Mouse (Mus musculus) ES-E14 (cell line): ENCODE results near the gene Rb1. TPM values are rescaled to one million over a fixed set of nuclear protein-coding genes. Genes with fewer than 3 reads are reported as not detected.

ENCODE experiments used
- DNase-seq: peaks from one replicate; pipeline ENCODE4 v3.0.0-alpha.2; 2013; ENCODE audit warnings: low read depth, low spot score
- H3K27ac ChIP-seq: 2 replicates; pipeline ENCODE4 v1.5.1; 2012; ENCODE audit warnings: low read depth, mild to moderate bottlenecking, low read length, moderate library complexity, mixed read lengths; ENCODE audit not compliant: poor library complexity, insufficient read depth, severe bottlenecking
- H3K36me3 ChIP-seq: 2 replicates; pipeline ENCODE4 v1.6.1; 2012; ENCODE audit warnings: mild to moderate bottlenecking, low read length, moderate library complexity, mixed read lengths; ENCODE audit not compliant: control insufficient read depth, poor library complexity, insufficient read depth, severe bottlenecking
- H3K4me1 ChIP-seq, 2 experiments: fragments of 150-350 bp in 1 of 2; sonication (generic) in 1 of 2; 2 replicates each; pipeline ENCODE4 v1.6.1; 2012; ENCODE audit warnings: low read length in 2 of 2, mild to moderate bottlenecking in 1 of 2, mixed read lengths in 1 of 2; ENCODE audit not compliant: control insufficient read depth in 2 of 2, insufficient read depth in 2 of 2, poor library complexity in 1 of 2
- H3K4me3 ChIP-seq, 2 experiments: fragments of 150-350 bp in 1 of 2; sonication (generic) in 1 of 2; 2 replicates each; pipeline ENCODE4 v1.5.1; 2012; ENCODE audit warnings: low read length in 2 of 2, low read depth in 1 of 2, mild to moderate bottlenecking in 1 of 2, mixed read lengths in 1 of 2; ENCODE audit not compliant: insufficient read depth in 1 of 2, poor library complexity in 1 of 2, severe bottlenecking in 1 of 2
- H3K9ac ChIP-seq: 2 replicates; pipeline ENCODE4 v1.6.1; 2012; ENCODE audit warnings: low read depth, mild to moderate bottlenecking, low read length, mixed read lengths; ENCODE audit not compliant: poor library complexity, insufficient read depth, severe bottlenecking
- H3K9me3 ChIP-seq: fragments of 150-350 bp; sonication (generic); 2 replicates; pipeline ENCODE4 v1.6.1; 2012; ENCODE audit warnings: low read depth, mild to moderate bottlenecking, low read length; ENCODE audit not compliant: control insufficient read depth, insufficient read depth
- CHD2 ChIP-seq: IDR thresholded peaks from 2 replicates; pipeline ENCODE4 v1.6.1; 2014; ENCODE audit warnings: mild to moderate bottlenecking, low read depth, low read length, inconsistent platforms
- HCFC1 ChIP-seq: IDR thresholded peaks from 2 replicates; pipeline ENCODE4 v1.6.1; 2012; ENCODE audit warnings: low read length, inconsistent platforms, borderline replicate concordance; ENCODE audit not compliant: insufficient read depth
- MAFK ChIP-seq: IDR thresholded peaks from 2 replicates; pipeline ENCODE4 v1.6.1; 2014; ENCODE audit warnings: mild to moderate bottlenecking, low read depth, low read length, inconsistent platforms; ENCODE audit not compliant: insufficient read depth
- ZC3H11A ChIP-seq: IDR thresholded peaks from 2 replicates; pipeline ENCODE4 v1.6.1; 2012; ENCODE audit warnings: low read depth, mild to moderate bottlenecking, inconsistent platforms, low read length, borderline replicate concordance
- ZNF384 ChIP-seq: IDR thresholded peaks from 2 replicates; pipeline ENCODE4 v1.6.1; 2012; ENCODE audit warnings: low read depth, low read length, inconsistent platforms
- in situ Hi-C, 2 experiments: fragments of 600-800 bp; cut with MboI; formaldehyde crosslinking; loops; one replicate each; pipeline ENCODE4 v1.15.1; 2025; ENCODE audit warnings: low sequenced_read_pairs in 2 of 2, inconsistent platforms in 1 of 2; ENCODE audit not compliant: unreplicated experiment in 2 of 2
- total RNA-seq: library from RNA; depleted of rRNA; stranded (reverse); fragments of 300-350 nt; gene quantifications from 2 replicates; pipeline ENCODE4 v1.2.3, GENCODE M21; 2012; rRNA removed

The Rb1 gene
- total RNA-seq, 1 experiment: 4.7 TPM

DNA sequence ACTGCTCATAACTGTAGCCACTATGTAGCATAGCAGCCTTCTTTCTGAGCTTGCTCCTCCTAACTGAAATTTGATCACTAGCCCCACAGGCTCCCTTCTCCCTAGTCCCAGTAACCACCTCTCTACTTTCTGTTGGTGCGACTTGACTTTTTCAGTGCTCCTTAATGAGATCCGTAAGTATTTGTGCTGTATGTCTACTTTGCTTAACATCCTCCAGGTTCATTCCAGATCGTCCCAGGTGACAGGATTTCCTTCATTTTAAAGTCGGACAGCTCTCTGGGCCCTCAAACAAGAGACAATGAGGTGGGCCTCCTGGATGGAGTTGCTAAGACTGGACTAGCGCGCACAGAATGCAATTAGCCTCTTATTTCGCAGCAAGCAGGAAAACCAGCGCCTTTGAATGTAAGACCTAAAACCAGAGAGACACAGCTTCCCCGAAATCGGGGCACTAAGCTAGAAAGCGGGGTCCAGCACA lies 183.2 kb downstream of the Rb1 start:
- no peak for DNase-seq
- no peaks in the 10 kb centered on the region for H3K9me3 ChIP-seq

DNA sequence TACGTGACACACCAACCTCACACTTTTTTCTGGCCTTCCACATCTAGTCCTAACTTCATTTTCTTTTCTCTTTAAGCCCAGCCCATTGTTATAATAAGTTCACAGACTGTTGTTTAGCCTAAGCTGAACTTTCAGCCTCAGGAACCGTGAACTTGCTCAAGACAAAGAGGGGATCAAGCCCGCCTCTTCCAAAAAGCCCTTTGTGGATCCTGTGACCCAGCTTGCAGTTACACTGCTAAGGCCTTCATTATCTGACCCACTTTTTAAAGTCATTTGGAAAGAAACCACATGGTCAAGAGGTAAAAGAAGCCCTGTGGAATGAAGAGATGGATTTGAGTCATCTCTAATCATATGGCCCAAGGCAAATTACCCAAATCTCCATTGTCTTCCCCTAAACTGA lies 183.8 kb downstream of the Rb1 start:
- Histone ChIP-seq H3K36me3 (no peaks in the 10 kb centered on the region), H3K27ac (no peak overlapping the region), H3K9ac (no peak overlapping the region), H3K4me1 (no peaks in the 10 kb centered on the region), H3K4me3 (no peak overlapping the region), H3K9me3 (no peaks in the 10 kb centered on the region)
- TF ChIP-seq CHD2 (no peak), ZC3H11A (no peak), ZNF384 (no peak), MAFK (no peak), HCFC1 (no peak)
- in situ Hi-C loops: no loop called here
- no peak for DNase-seq

More for the DNA sequence above, 183.2 kb downstream of the Rb1 start:
- H3K4me3 ChIP-seq: peak overlapping the region; percentile 79 to 83
- TF ChIP-seq ZC3H11A (no peak), HCFC1 (no peak), ZNF384 (no peak)
- H3K9ac ChIP-seq: peak overlapping the region; percentile 80
- no peak overlapping the region for H3K27ac ChIP-seq
- no peaks in the 10 kb centered on the region for H3K36me3 ChIP-seq
- no peaks in the 10 kb centered on the region for H3K4me1 ChIP-seq
- in situ Hi-C loops: no loop called here

DNA sequence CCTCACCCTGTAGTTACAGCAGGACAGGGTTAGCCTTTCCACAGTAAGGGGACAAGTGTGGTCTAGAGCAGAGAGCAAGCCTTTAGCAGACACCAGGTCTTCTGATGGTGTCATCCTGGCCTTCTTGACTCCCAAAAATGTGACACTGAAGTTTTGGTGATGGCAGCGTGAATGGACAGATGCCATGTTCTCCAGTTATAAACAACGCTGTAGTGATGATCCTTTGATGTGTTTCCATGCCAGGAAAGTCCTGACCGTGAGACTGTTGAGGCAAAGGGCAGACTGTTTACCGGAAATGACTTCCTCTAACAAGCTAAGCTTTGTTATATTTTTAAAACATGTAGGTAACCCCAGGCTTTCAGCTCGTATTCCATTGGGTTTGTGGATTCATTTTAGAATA lies 185.8 kb downstream of the Rb1 start:
- Histone ChIP-seq H3K4me3 (no peak overlapping the region), H3K27ac (no peak overlapping the region), H3K36me3 (no peaks in the 10 kb centered on the region), H3K9ac (no peak overlapping the region), H3K4me1 (no peaks in the 10 kb centered on the region), H3K9me3 (no peaks in the 10 kb centered on the region)
- DNase-seq: no peak
- TF ChIP-seq HCFC1: no peak
- TF ChIP-seq CHD2: no peak
- TF ChIP-seq ZNF384: no peak
- no peak for TF ChIP-seq ZC3H11A
- no peak for TF ChIP-seq MAFK
- in situ Hi-C loops: no loop called here

DNA sequence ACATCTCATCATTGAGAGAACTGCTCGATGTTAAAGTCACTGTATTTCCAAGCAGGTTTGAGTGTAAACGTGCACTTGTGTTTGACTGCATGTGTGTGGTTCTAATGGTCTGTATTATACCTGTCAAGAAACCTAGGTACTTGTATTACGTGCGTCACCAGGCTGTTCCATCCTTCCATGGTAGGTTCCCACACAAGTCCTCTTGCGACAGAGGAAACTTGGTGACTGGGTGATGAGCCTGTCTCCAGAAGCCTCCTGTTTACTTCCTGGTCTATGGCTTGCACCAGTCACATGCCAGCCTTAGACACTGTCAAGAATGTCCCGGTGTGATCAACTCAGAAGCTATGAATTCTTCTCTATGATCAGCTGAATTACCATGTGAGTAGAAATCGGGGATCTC lies 187.1 kb downstream of the Rb1 start:
- TF ChIP-seq MAFK: no peak
- TF ChIP-seq HCFC1: no peak
- no peak for TF ChIP-seq ZC3H11A
- no peak for TF ChIP-seq CHD2
- no peak for TF ChIP-seq ZNF384
- Histone ChIP-seq H3K4me3 (no peak overlapping the region), H3K9ac (no peak overlapping the region), H3K9me3 (no peaks in the 10 kb centered on the region), H3K36me3 (no peaks in the 10 kb centered on the region), H3K4me1 (no peaks in the 10 kb centered on the region), H3K27ac (no peak overlapping the region)
- no peak for DNase-seq
- in situ Hi-C loops: no loop called here

DNA sequence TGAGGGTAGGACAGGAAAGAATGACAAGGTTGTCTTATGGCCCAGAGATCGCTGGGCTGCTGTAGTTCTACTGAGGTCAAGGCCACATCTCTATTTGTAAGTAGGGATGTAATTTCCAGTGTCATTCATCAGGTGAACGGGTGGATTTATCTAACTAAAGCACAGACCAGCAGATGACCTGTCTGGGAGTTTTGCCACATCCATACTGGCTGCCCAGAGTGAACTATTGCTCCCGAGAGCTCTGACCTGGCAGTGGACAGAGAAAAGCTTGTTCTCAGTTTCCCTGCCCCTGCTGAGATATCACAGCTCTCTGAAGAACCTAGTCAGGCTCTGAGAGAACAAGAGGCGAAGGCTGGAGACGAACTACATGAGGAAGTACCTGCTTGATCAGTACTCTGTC lies 188.4 kb downstream of the Rb1 start:
- Histone ChIP-seq H3K9me3 (no peaks in the 10 kb centered on the region), H3K4me3 (no peak overlapping the region), H3K36me3 (no peaks in the 10 kb centered on the region), H3K27ac (no peak overlapping the region), H3K4me1 (no peaks in the 10 kb centered on the region), H3K9ac (no peak overlapping the region)
- in situ Hi-C loops: no loop called here
- TF ChIP-seq HCFC1 (no peak), CHD2 (no peak), ZC3H11A (no peak), ZNF384 (no peak), MAFK (no peak)
- DNase-seq: no peak

Other genes starting within 250 kb of the Rb1 start
- 11.2 and 14.2 TPM in 2 replicates for gene Rcbtb2, start 202.8 kb downstream of the Rb1 start, total RNA-seq
- gene Lpar6, start 87.9 kb downstream of the Rb1 start, total RNA-seq: 5.9 and 6.2 TPM in 2 replicates
- gene Itm2b, start 59.5 kb upstream of the Rb1 start, total RNA-seq: 97.7 and 159 TPM in 2 replicates
- gene Med4, start 184.2 kb upstream of the Rb1 start, total RNA-seq: 31.7 and 41.2 TPM in 2 replicates
- 35.0 and 42.7 TPM in 2 replicates for gene Sucla2, start 199.5 kb upstream of the Rb1 start, total RNA-seq
- 2.0 and 2.3 TPM in 2 replicates for gene Nudt15, start 222.4 kb upstream of the Rb1 start, total RNA-seq